Mouse (Mus musculus) adrenal gland, postnatal 10 days (tissue): ENCODE results near the gene Klhl42. TPM values are rescaled to one million over a fixed set of nuclear protein-coding genes. Genes with fewer than 3 reads are reported as not detected.

ENCODE experiments used
- DNase-seq: peaks from one replicate; pipeline ENCODE4 v3.0.0; 2021; ENCODE audit warnings: mixed read lengths
- long read RNA-seq, 2 experiments: library from polyadenylated mRNA; stranded (forward); transcript quantifications; one replicate each; pipeline ENCODE4 v2.0.0; 2021
- total RNA-seq, 2 experiments: library from RNA; stranded (reverse); gene quantifications; 2 replicates each; pipeline ENCODE4 v1.2.3; 2021

The Klhl42 gene
- total RNA-seq: 10 to 100 TPM; 21.6 to 22.4 TPM
- long read RNA-seq, experiment 1, full-length matches to known transcripts: 3 of 6 reads
- long read RNA-seq, experiment 1, partial matches to known transcripts: 0 of 6 reads
- long read RNA-seq, experiment 1, other reads (novel, unspliced or antisense): 3 of 6 reads
- long read RNA-seq, experiment 2, full-length matches to known transcripts: 13 of 14 reads
- long read RNA-seq, experiment 2, partial matches to known transcripts: 0 of 14 reads
- long read RNA-seq, experiment 2, other reads (novel, unspliced or antisense): 1 of 14 reads

- DNase-seq: peak; percentile 88
These were observed at the start of gene Klhl42 for GRCm38 (mm10) chr6:147091136-147092120. Gene Klhl42 (plus strand): TSS chr6:147091379.

DNA sequence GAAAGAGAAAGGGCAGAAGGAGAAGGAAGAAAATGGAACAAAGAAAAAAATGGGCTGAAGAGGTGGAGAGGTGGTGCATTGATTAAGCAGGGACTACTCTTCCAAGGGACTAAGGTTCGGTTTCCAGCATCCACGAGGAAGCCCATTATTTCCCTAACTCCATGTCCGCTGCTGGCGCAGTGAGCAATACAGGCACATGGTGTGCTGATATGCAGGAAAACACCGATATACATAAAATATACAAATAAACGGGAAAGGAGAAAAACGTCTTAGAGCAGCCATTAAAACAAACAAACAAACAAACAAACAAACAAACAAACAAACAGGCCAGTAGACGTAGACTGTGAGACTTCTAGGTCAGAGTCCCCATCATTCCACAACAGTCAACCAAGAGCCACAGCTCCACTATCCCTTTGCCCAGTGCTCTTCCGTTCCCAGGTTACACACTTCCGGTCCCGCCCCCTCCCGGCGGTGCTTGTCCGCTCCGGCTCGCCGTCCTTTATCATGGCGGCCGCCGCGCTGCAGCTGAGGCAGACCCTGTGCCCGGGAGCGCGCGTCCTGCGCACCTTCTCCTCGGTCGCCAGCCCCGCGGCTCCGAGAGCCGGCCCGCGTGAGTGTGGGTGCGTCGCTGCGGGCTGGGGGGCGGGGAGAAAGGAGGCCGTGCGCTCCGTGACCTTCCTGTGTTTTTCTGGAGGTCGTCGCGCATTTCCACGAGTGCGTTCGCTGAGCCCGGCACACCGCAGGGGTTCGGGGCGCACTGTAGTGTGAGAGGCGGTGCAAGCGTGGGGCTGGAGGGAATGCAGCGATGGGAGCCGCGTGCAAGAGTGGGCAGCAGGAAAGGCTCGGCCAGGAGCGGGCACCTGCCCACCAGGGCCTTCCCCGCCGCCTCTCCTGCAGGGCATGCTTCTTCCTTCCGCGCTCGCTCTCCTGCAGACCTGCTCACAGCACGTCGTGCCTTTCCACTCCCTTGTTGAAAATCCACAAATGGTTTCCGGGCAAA is 48.6 kb upstream of the Klhl42 start, which contains the start of gene Mrps35:
Mrps35 (plus strand) TSS at position 474 of the 1,000 bp plus-strand sequence.
- DNase-seq: peak; percentile 95

DNA sequence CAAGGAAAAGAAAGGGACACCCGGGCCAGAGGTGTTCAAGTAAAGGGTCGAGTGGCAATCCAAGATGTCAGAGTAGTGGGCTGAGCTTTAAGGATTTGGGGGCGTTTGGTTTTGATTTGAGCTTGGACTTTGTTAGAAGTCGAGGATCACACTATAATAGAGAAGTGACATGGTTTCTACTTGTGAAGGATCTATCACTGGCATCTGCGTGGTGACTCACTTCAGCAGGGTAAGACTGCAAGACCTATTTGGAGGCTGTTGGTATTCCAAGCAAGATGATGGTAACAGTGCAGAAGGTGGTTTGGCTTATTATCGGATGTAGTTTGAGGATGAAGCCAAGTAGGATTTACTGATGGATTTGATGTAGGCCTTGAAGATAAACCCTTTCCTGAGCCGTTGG is 47.5 kb upstream of the Klhl42 start:
- DNase-seq: no peak

- DNase-seq: no peak
These were observed 41.9 kb upstream of the Klhl42 start for GRCm38 (mm10) chr6:147049239-147049805.

GRCm38 (mm10) chr6:147051666-147052065 is 39.5 kb upstream of the Klhl42 start:
- no peak for DNase-seq

DNA sequence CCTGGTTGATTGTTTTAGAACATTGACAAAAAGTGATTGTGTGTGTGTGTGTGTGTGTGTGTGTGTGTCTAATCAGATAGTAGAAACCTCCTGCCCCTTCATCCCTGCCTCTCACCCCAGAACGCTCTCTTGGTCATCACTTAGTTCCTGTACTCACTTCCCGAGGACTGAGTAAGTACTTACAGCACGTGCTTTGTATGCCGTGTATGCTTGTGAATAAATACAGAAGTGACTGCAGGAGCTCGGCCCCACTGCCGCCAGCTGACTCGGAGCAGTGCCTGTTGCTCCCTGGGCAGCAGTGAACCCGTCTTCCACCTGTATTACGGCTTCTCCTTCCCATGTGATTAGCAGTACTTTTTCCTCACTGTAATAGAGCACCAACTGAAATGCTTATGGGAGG is 38.7 kb upstream of the Klhl42 start:
- DNase-seq: no peak

DNA sequence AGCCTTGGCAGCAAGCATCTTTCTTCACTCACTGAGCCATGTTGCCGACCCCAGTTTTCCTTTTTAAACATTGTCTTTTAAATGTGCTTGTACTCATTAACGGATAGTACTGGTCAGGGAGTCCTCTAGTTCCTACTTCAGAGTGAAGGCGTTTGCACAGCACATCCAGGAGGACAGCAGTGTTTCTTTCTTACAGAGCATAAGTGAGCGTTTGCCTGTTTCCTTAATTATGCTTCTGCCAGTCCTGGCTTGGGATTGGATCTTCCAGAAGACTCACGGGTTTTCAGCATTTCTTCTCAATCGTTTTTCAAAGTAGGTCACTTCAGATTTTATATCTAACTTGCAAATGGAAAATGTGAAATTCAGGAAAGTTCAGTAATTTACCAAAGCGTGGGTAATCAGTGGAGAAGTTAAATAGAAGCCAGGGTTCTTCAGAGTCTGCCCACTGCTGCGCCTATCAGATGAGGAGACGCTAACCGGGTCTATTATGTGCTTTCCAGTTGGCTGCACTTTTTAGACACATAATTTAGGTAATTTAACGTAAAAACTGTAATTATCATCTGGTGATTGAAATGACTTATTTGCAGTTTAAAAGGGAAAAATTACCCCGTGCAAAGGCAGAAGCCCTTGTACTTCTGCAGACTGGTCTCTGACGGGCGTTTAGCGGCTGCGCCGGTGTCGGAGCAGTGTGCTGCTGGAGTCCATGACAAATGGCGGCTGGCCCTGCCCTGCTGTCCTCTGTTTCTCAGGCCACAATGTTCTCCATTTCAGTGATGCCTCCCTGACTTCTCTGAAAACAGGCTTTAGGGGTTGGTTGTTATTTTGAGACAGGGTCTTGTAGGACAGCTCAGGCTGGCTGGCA is 37.2 kb upstream of the Klhl42 start:
- no peak for DNase-seq

- no peak for DNase-seq
These were observed 35.7 kb upstream of the Klhl42 start for GRCm38 (mm10) chr6:147055374-147055977.

DNA sequence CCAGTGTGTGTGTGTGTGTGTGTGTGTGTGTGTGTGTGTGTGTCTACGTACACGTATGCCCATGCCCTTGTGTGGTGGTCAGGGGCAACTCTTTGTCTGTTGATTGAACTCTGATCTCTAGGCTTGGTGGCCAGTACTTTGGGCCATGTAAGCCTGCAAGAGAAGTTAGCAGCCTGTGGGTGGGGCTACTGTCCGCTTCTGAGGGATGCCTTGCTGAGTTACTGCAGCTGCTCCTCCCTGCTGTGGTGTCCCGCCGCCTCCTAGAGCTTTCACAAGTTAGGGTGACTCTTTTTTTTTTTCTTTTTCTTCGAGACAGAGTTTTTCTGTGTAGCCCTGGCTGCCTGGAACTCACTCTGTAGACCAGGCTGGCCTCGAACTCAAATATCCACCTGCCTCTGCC is 31.9 kb upstream of the Klhl42 start:
- no peak for DNase-seq

- DNase-seq: no peak
These were observed 29.5 kb upstream of the Klhl42 start for GRCm38 (mm10) chr6:147061630-147062029.

GRCm38 (mm10) chr6:147062034-147062433 is 29.1 kb upstream of the Klhl42 start:
- no peak for DNase-seq

DNA sequence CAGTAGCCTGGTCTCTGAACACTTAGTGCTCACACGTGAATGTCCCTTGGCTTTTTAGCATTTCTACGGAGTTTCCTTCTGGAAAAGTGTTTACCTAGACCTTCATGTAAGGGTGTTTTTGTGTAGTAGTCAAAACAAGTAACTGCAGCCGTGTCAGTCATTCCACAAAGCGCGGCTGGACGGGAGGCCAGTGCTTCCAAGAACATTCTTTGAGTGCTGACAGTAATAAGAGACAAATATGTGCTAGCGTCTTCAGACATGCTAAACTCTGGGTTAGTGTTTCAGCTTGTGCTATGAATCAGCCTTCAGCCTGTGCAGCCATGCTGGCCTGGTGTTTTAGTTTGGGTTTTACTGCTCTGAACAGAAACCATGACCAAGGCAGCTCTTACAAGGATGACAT is 28.5 kb upstream of the Klhl42 start:
- DNase-seq: no peak

DNA sequence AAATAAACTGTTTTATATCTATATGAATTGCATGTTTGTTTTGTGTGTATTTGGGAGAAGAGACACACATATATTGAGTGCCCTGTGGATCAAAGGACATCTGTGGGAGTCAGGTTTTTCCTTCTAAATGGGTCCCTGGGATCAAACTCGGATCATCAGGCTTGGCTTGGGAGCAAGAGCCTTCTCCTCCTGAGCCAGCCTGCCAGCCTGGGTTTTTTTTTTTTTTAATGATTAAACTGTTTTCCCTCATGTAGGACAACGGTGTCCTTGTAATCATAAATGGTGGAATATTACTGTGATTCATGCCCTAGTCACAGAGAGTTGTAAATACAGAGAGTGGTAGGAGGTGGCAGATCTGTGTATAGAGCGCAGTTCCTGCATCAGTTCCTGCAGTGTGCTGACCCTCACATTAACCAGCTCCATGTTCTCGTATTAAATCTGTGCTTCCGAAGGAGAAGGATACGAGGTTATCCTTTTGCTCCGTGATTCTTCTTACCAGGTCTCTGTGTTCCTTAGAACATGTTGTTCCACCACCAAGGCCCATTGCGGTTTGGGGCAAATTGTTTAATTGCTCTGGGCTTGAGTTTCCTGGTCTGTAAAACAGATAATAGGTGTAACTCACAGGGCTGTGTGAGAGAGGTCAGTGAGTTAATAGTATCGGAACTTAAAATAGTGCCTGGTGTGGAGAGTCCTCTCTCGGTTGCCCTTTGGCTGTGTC is 26.8 kb upstream of the Klhl42 start:
- no peak for DNase-seq

GRCm38 (mm10) chr6:147064944-147065261 is 26.3 kb upstream of the Klhl42 start:
- peak; percentile 64 for DNase-seq

GRCm38 (mm10) chr6:147075808-147076387 is 15.3 kb upstream of the Klhl42 start:
- DNase-seq: no peak

DNA sequence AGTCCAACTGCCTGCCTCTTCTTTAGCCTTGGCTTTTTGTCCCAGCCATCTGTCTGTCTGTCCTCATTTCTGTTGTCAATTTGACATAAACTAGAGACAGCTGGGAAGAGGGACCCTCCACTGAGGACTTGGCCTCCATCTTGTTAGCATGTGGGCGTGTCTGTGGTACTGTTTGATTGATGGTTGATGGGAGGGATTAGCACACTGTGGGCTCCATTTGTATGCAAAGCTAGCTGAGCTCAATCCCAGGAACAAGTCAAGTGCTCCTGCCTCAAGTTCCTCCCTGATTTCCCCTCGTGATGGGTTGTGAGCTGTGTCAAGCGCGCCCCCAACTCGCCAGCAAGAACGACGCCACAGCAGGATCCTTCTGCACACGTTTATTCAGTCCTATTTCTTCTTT is 14.3 kb upstream of the Klhl42 start:
- DNase-seq: no peak

DNA sequence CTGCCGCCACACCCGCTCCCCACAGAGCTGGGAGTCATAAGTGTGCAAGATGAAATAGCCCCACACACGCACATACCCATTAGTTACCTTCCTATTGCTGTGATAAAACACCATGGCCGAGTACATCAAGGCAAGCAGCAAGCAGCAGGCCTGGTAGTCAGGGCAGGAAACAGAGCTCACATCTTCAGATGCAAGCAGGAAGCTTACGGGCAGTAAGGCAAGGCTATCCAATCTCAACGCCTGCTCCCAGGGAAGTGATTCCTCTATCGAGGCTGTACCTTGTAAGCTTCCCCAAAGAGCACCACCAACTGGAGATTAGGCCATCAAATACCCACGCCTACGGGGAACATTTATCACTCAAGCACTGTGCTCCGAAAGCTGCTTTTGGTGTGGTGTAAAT is 11.3 kb upstream of the Klhl42 start:
- DNase-seq: no peak

GRCm38 (mm10) chr6:147085398-147086040 is 5.7 kb upstream of the Klhl42 start:
- no peak for DNase-seq
